Mouse (Mus musculus) brain, embryonic 14.5 days (tissue): ENCODE measurements around the gene Mrpl14.

Source experiments
- CTCF ChIP-seq: fragments of 200-500 bp; IDR thresholded peaks from 2 replicates; pipeline ENCODE4 v1.5.1; 2012; ENCODE audit warnings: inconsistent platforms, mild to moderate bottlenecking, moderate library complexity, borderline replicate concordance; ENCODE audit not compliant: insufficient read depth, insufficient read length; ENCODE audit errors: extremely low read depth
- POLR2A ChIP-seq: fragments of 200-500 bp; IDR thresholded peaks from 2 replicates; pipeline ENCODE4 v1.6.1; 2012; ENCODE audit warnings: mild to moderate bottlenecking, inconsistent platforms, borderline replicate concordance; ENCODE audit not compliant: poor library complexity, insufficient read depth, insufficient read length, severe bottlenecking; ENCODE audit errors: extremely low read depth

- TF ChIP-seq POLR2A (no peak), CTCF (no peak)
Measured at GRCm38 (mm10) chr17:45696981-45697380, 10.9 kb downstream of the Mrpl14 start.
